Mouse (Mus musculus): Measurements from ENCODE around the gene Map7d1.

Map7d1 gene

DNA sequence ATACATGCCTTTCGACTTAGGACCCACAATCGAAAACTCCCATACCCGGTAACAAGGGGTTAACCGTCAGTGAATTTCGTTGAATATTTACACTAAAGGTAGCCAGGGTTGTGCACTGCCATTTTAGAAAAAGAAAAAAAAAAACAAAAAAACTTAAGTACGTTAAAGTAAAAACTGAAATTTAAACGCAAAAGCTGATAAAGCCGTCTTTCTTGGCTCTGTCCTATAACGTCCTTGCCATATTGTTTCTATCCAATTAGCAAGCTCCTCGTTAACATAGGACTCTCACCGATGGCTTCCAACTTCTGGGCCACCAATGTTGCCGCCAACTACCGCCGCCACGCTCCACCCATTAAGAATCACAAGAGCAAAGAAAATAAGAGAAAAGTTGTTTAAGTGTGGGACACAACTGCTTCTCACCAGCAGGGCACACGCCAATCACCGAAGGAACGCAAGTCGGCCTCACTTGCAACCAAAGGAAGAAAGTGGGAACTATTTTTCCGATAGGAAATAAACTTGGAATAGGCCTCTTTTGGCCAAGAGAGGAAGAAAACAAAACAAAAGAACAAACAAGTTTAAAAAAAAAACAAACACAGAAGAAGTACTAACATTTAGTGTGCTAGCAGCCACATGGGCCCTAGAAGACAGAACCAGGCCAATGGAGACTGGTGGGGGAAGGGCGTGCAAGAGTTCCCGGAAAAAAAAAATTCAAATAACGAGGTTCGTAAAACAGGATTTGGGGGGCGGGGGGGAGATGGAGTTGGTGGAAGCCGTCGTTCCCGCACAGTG, 54.4 kb downstream of the Map7d1 start:
- no peak for DNase-seq

DNA sequence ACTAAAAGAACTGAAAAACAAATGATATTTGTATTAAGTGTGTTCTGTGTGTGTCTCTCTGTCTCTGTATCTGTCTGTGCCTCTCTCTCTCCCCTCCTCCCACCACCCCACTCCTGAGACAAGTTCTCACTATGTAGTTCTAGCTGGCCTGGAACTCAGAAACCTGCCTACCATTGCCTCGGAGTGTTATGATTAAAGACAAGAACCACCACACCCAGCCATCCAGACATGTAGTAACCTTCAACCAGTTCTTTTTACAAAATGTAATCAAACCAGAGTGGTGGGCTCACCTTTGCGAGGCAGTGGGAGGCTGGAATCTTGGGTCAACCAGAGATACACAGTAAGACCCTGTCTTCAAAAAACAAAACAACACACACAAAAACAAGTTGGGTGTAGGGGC, 55.5 kb downstream of the Map7d1 start:
- DNase-seq = no peak

DNA sequence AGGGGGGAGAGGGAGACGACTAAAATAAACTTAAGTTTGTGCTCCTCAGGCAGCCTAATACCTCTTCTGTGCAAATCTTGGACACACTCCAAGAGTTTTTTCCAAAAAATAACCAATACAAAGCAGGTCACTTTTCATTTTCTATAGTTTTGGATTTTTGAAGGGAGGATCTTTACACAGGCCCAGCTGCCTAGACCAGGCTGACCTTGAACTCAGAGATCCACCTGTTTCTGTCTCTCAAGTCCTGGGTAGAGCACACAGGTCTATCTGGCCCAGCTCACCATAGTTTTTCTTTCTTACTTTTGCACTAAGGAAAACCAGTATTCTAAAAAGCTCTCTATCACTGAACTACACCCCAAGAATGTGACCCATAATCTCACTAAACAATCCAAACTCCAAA, 56.1 kb downstream of the Map7d1 start:
- no peak for DNase-seq

DNA sequence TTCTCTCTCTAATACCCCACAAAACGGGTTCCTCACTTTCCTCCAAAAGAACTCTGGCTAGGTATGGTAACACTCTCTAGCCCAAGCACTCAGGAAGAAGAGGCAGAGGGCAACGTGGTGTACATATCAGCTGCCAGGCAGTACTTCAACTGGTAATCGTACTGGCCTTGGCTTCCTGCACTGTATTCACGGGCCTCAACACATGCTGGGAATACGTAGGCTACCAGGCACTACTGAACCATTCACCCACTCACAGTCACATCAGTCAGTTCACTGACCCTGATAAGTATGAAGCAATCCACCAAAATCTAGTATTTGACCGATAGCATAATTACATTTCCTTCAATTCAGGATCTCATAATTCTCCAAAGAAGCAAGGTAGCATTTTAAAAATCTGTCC, 56.6 kb downstream of the Map7d1 start:
- no peak for DNase-seq

DNA sequence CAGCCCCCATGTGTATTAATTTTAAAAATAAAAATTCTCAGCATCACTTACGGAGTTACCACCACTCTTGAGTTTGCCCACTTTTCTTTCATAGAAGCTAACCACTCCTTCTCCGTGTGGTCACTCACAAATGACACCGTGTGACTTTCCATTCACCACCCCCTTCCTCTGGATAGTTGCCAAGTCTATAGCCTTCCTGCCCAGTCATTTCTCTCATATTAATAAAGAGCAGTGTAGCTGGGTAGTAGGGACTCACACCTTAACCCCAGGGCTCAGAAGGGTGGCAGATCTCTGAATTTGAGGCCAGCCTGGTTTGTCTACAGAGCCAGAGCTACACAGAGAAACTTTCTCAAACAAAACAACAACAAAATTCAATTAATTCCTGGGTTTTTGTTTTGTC, 58.7 kb downstream of the Map7d1 start:
- DNase-seq = no peak

DNA sequence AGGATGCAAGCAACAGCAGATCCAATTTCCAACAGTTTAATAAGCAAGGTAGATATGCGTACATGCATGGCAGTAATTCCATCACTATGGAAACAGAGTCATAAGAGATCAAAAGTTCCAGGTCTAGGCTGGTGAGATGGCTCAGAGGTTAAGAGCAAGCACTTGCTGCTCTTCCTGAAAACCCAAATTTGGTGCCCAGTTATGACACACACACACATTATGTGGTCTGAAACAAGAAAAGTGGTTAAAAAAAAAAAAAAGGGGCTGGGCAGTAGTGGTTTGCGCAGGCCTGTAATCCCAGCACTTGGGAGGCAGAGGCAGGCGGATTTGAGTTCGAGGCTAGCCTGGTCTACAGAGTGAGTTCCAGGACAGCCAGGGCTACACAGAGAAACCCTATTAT, 61.2 kb downstream of the Map7d1 start:
- DNase-seq = no peak

DNA sequence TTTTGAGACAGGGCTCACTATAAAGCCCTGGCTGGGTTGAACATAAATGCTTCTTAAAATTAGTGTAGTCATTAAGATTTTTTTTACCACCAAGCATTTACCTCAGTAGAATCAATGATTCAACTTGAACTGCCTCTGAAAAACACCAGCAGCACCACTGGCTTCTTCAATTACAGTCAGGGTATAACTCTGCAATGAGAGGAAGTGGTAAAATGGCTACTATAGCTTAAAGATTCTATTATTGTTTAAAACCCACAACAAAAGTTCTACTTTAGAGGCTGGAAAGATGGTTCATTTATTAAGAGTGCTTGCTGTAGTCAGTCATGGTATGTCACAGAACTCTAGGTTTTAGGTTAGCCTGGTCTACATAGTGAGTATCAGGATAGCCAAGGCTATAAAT, 61.9 kb downstream of the Map7d1 start:
- no peak for DNase-seq

DNA sequence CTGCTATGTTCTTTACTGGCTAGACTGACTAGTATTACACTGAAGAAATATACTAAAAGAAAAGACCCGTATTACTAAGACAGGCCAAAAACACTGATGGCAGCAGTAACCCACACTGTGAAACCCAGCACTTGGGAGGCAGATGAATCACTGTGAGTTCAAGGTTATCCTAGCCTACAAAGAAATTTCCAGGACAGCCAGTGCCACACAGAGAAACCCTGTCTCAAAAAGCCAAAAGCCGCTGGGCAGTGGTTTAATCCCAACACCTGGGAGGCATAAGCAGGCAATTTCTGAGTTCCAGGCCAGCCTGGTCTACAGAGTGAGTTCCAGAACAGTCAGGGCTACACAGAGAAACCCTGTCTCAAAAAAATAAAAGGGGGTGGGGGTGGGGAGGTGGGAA, 65.5 kb downstream of the Map7d1 start:
- no peak for DNase-seq

DNA sequence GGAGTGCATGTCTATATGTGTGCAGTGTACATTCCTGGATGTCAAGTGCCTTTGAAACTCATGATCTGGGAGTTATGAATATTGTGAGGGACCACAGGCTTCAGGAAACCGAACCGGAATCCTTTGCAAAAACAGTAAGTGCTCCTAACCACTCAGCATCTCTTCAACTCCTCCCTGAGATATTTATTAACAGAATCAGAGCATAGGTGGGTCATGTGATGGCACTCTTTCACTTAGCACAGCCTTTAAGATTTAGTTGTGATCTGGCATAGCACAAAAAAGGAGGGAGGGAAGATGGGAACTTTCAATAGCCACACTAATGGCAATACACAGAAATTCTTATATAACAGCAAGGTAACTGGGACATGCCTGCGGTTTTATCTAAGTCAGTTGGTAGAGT, 69.0 kb downstream of the Map7d1 start:
- DNase-seq = no peak

DNA sequence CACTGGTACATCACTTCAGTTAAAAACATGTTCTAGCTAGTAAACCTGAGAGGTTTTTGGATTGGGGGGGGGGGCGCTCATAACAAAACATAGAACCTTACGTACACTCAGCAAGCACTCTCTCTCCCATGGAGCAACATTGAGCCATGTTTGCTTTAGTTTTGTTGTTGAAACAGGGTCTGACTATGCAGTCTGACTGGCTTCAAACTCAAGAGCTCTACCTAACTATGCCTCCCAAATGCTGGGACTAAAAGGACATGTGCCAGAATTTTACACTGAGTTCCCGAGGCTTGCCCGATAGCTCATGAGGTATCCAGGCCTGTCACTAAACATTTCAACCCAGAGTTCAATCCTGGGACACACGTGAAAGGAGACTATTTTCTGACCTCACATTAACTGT, 73.1 kb downstream of the Map7d1 start:
- DNase-seq = no peak
